Mouse (Mus musculus) midbrain, embryonic 10.5 days (tissue): Measurements from ENCODE around the gene Ptcd1. TPM values are rescaled to one million over a fixed set of nuclear protein-coding genes. Genes with fewer than 3 reads are reported as not detected.

Source experiments
- DNase-seq: peaks from one replicate; pipeline ENCODE4 v3.0.0-alpha.2; 2017; ENCODE audit warnings: low spot score
- H3K27ac ChIP-seq: fragments of 300-500 bp; sonication (generic); replicated peaks from 2 replicates; pipeline ENCODE4 v1.5.1; 2016; ENCODE audit warnings: mild to moderate bottlenecking
- H3K27me3 ChIP-seq: fragments of 300-500 bp; sonication (generic); 2 replicates; pipeline ENCODE4 v1.6.1; 2016; ENCODE audit warnings: low read depth, mild to moderate bottlenecking; ENCODE audit not compliant: poor library complexity, severe bottlenecking
- H3K36me3 ChIP-seq: fragments of 300-500 bp; sonication (generic); 2 replicates; pipeline ENCODE4 v1.6.1; 2016; ENCODE audit warnings: mild to moderate bottlenecking, moderate library complexity
- H3K4me1 ChIP-seq: fragments of 300-500 bp; sonication (generic); 2 replicates; pipeline ENCODE4 v1.6.1; 2016
- H3K4me3 ChIP-seq: fragments of 300-500 bp; sonication (generic); 2 replicates; pipeline ENCODE4 v1.5.1; 2016; ENCODE audit warnings: mild to moderate bottlenecking, moderate library complexity
- H3K9me3 ChIP-seq: fragments of 300-500 bp; sonication (generic); replicated peaks from 2 replicates; pipeline ENCODE4 v1.6.1; 2016; ENCODE audit warnings: mild to moderate bottlenecking
- WGBS: fragments of 180-500 bp; shearing (Covaris S2); methylation state at CpG from one replicate; pipeline ENCODE4 v1.1.7; 2016; 5-methylcytosine and 5-hydroxymethylcytosine counted together
- polyA plus RNA-seq: library from polyadenylated mRNA; unstranded; fragments of >200 nt; fragmentation: Nextera tagmentation; extraction: Ambion mirVana; gene quantifications from 2 replicates; pipeline ENCODE4 v1.2.1, GENCODE M21; 2016

Ptcd1 gene
- polyA plus RNA-seq, 1 experiment from 2014 or later, result 18.3 TPM

DNA sequence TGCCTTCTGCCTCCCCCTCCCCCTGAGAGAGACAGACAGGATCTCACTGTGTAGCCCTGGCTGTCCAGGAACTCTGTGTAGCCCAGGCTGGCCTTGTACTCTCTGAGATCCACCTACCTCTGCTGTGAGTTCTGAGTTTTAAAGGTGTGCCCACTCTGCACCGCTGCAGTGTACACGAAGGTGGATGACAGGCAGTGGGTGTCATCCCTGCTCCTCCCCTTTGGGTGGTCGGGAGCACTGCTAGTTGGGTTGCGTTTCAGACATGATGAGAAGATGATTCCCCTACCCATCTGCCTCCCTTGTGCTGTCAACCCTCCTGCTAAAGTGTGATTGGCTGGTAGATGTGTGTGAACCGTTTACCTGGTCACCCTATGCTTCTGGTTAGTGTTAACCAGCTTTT is 48.4 kb downstream of the Ptcd1 start:
- peaks cover 14% of the 10 kb centered on the region for H3K4me1 ChIP-seq
- H3K27me3 ChIP-seq, result peaks cover 27% of the 10 kb centered on the region
- H3K9me3 ChIP-seq, result peaks cover 7% of the 10 kb centered on the region; the same call in 1 of the 2 replicates
- no peak for DNase-seq
- no peak overlapping the region for H3K27ac ChIP-seq
- no peak overlapping the region for H3K4me3 ChIP-seq
- peaks cover 10% of the 10 kb centered on the region for H3K36me3 ChIP-seq
- 94% methylated on average over 5 of the region's 5 CpGs for WGBS

DNA sequence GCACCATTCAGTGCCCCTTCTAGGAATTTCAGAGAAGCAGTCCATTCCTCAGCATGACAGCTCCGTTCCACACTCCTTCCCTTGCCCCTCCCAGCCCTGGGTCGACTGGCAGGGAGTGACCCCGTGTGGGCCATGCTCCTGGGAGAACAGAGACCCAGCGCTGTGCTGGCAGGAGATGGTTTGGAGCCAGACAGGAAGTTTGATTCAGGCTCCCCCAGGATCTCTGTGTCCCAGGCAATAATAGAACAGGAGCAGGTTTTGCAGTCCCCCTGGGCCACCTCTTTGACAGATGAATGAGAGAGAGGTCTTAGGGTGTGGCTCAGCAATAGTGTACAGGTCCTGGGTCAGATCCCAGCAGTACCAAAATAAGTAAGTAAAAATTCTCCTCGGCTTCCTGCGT is 48.9 kb downstream of the Ptcd1 start:
- peaks cover 31% of the 10 kb centered on the region for H3K27me3 ChIP-seq
- peaks cover 7% of the 10 kb centered on the region; the same call in 1 of the 2 replicates for H3K9me3 ChIP-seq
- no peak for DNase-seq
- H3K27ac ChIP-seq, result no peak overlapping the region
- H3K4me1 ChIP-seq, result peaks cover 14% of the 10 kb centered on the region
- H3K4me3 ChIP-seq, result no peak overlapping the region
- peaks cover 5% of the 10 kb centered on the region for H3K36me3 ChIP-seq
- 72% methylated on average over 6 of the region's 6 CpGs for WGBS

DNA sequence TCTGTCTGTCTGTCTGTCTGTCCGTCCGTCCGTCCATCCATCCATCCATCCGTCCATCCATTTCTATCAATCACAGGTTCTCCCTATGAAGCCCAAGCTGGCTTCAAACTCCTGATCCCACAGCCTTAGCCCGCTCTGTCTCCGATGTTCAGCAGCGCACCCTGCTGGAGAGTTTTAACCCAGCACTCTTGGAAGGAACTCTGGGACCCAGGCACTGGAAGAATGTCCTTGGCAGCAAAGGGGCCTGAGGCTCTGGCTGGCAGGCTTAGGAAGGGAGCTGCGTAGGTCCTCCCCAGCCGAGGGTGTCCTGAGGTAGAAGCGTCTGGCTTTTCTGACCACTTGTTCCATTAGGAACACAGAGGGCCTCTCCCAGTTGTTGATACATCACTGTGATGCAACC is 50.0 kb downstream of the Ptcd1 start:
- Histone ChIP-seq H3K4me3 (no peak overlapping the region), H3K9me3 (peaks cover 7% of the 10 kb centered on the region; the same call in 1 of the 2 replicates), H3K27ac (no peak overlapping the region), H3K36me3 (no peaks in the 10 kb centered on the region), H3K4me1 (peaks cover 14% of the 10 kb centered on the region), H3K27me3 (peaks cover 32% of the 10 kb centered on the region)
- peak; percentile 48 for DNase-seq
- WGBS, result 41% methylated on average over 10 of the region's 10 CpGs

DNA sequence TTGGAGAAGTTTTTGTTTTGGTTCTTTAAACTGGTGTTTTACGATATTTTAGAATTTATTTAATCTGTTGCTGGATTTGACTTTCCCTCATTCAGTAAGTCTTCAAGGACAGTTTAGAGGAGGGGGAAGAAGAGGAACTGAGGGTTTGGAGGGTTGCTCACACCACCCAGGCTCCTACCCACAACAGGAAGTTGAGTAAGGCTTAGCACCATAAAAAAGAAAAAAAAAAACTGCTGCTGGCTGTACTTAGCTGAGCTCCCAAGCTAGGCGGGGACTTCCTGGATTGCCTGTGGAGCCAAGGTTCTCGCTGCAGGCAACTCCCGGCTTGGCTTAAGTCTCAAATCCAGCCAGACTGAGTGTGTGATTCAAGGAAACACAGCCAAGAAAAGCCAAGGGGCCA is 50.6 kb downstream of the Ptcd1 start:
- Histone ChIP-seq H3K27ac (no peak overlapping the region), H3K4me3 (no peak overlapping the region), H3K36me3 (peaks cover 1% of the 10 kb centered on the region; the same call in 1 of the 2 replicates), H3K4me1 (peaks cover 14% of the 10 kb centered on the region), H3K9me3 (peaks cover 7% of the 10 kb centered on the region; the same call in 1 of the 2 replicates), H3K27me3 (peaks cover 32% of the 10 kb centered on the region)
- WGBS, result 65% methylated on average over 4 of the region's 4 CpGs
- DNase-seq, result no peak

DNA sequence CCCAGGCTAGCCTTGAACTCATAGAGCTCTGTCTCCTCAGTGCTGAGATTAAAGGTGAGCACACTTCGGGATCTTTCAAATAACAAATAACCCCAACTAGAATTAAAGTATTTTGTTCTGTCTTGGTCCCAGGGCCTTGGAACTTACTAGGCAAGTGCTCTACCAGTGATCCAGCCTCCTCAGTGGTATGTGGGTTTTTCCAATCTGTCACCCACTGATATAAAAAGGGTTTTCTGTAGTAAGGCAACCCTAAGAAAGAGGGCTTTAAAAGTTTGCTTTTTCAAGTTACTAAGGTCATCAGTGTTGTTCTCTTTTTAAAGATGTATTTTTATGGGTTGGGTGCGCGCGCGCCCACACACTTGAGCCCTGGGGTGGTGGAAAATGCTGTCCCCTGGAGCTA is 51.2 kb downstream of the Ptcd1 start:
- H3K27ac ChIP-seq, result no peak overlapping the region
- peaks cover 7% of the 10 kb centered on the region for H3K36me3 ChIP-seq
- WGBS, result 98% methylated on average over 5 of the region's 5 CpGs
- no peak overlapping the region for H3K4me3 ChIP-seq
- H3K9me3 ChIP-seq, result peaks cover 7% of the 10 kb centered on the region; the same call in 1 of the 2 replicates
- peaks cover 14% of the 10 kb centered on the region for H3K4me1 ChIP-seq
- H3K27me3 ChIP-seq, result peaks cover 32% of the 10 kb centered on the region
- no peak for DNase-seq

DNA sequence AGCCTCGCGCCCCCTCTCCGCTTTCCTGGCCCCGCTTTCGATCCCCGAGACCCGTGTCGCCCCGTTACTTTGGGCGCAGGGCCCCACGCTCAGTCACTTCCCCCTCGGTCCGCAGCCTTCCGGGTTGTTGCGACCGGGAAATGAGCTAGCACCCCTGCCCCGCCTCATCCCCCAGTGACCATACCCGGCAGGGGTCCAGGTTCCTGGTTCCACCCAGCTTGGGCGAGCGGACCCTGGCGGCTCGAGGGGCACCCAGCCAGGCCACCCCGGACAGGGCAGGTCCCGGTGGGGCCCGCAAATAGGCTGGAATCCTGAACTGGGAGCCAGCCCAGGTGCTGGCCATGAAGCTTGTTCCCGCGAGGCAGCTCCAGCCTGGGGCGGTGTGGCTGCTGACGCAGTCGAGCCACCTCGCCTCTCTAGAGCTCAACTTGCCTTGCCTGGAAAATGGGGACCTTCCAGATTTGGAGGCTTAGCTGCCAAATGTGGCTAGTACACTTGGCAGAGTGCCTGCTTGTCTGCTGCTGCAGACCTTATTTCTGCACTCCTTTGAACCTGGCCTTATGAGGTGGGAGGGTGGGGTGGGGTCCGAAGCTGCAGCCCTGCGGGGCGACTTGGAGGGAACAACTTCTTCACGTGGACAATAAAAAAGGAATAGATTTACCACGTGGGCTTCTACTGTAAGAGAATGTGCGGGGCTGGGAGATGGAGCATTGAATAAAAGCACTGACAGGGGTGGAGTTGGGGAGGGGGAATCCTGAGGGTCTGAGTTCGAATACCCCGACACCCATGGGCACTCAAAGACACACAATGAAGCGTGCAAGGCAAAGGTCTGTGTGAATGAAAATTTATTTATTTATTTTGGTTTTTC is 52.1 kb downstream of the Ptcd1 start:
- peak overlapping the region; percentile 62 for H3K4me3 ChIP-seq
- DNase-seq, result peak; percentile 33
- 20% methylated on average over 40 of the region's 40 CpGs for whole genome bisulfite sequencing
- H3K27me3 ChIP-seq, result peaks cover 32% of the 10 kb centered on the region
- H3K9me3 ChIP-seq, result peaks cover 7% of the 10 kb centered on the region; the same call in 1 of the 2 replicates
- peak overlapping the region; percentile 65 for H3K27ac ChIP-seq
- H3K36me3 ChIP-seq, result peaks cover 16% of the 10 kb centered on the region
- H3K4me1 ChIP-seq, result peaks cover 14% of the 10 kb centered on the region

DNA sequence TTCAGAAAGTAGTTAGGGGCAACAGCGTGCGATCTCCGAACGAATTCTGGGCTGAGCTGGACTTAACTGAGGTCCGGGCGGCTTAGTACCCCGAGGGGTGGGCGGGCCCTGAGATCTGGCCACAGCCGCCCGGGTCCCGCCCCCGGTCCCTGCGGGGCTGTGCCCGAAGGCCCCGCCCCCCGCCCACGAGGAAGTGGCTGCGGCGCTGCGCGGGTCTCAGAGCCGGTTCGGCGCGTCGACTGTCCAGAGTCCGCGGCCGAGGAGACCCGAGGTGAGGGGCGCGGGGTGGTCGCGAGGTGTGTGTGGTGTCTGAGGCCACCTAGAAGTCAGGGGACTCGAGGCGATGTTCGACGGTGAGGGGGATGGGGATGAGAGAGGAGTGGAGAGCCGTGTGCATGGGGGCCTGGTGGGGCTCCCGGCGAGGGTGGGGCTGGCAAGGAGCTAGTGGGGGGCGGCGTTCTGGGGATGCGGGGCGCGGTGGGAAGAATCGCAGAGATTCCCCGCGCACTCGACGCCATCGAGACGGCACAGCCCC is 52.8 kb downstream of the Ptcd1 start, which contains the start of gene Arpc1b:
Gene Arpc1b, plus strand, starts transcription at position 145 of the 535 bp plus-strand sequence.
- peaks cover 32% of the 10 kb centered on the region for H3K27me3 ChIP-seq
- H3K9me3 ChIP-seq, result peaks cover 1% of the 10 kb centered on the region; the same call in 1 of the 2 replicates
- peak within 1 kb of the TSS; percentile 65 for H3K27ac ChIP-seq
- H3K4me1 ChIP-seq, result peaks cover 14% of the 10 kb centered on the region
- WGBS, result under 1% methylated on average over 52 of the region's 53 CpGs
- DNase-seq, result peak; percentile 56
- H3K36me3 ChIP-seq, result peaks cover 23% of the 10 kb centered on the region
- H3K4me3 ChIP-seq, result peak within 1 kb of the TSS; percentile 62

DNA sequence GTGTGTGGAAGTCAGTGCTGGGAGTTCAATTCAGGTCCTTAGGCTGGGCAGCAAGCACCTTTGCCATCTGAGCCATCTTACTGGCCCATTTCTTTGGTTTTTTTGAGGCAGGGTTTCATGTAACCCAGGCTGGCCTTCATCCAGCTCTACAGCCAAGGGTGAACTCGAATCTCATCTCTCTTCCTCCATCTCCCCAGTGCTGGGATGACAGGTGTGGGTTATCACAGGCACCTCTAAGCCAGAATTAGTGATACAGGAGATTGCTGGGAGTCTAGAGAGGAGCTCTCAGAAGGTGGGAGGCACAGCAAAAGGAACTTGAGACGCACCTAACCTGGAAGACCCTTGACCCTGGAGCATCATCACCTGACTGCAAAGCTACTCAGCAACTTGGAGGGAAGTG is 53.5 kb downstream of the Ptcd1 start:
- Histone ChIP-seq H3K27ac (no peak overlapping the region), H3K4me1 (peaks cover 14% of the 10 kb centered on the region), H3K27me3 (peaks cover 32% of the 10 kb centered on the region), H3K4me3 (peak overlapping the region; percentile 62), H3K36me3 (peaks cover 30% of the 10 kb centered on the region), H3K9me3 (no peaks in the 10 kb centered on the region)
- DNase-seq, result no peak
- 63% methylated on average over 2 of the region's 2 CpGs for WGBS

DNA sequence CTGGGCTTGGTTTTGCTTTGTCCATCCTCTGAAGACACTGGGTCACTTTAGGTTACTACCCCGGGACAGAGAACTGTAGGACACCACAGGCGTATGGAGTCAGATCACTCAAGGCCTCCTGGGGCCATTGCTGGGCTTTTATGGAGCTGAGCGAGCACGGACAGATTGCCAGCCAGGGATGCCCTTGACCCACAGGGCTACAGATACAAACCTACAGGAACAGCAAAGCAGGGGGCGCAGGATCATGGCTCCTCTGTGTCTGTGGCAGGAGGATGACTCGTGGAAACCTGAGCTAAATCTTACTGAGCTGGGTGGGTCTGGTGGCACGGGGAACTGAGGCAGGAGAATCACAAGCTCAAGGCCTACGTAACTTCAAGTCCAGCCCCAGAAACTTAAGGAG is 54.3 kb downstream of the Ptcd1 start:
- Histone ChIP-seq H3K4me1 (peaks cover 14% of the 10 kb centered on the region), H3K27ac (no peak overlapping the region), H3K4me3 (no peak overlapping the region), H3K27me3 (peaks cover 32% of the 10 kb centered on the region), H3K9me3 (no peaks in the 10 kb centered on the region), H3K36me3 (peaks cover 39% of the 10 kb centered on the region)
- no peak for DNase-seq
- WGBS, result 84% methylated on average over 8 of the region's 8 CpGs

DNA sequence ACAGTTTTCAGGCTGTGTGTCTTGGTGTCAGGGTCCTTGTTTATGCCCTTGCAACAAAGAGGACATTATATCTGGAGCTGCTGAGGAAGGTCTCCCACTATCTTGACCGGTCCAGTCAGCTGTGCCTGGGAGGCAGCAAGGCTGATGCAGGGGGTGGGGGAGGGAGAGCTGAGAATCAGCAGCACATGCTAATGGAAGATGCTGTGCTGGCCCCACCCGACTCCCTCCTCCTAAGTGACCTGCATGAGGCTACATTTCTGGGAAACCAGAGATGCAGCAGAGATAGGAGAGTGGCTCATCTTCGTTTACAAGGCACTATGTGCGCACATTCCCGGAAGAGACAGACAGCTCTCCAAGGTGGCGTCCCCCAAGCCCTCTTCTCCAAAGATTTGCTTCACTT is 56.5 kb downstream of the Ptcd1 start:
- no peak overlapping the region for H3K27ac ChIP-seq
- no peak for DNase-seq
- 88% methylated on average over 6 of the region's 6 CpGs for WGBS
- peaks cover 14% of the 10 kb centered on the region for H3K4me1 ChIP-seq
- no peak overlapping the region for H3K4me3 ChIP-seq
- H3K27me3 ChIP-seq, result peaks cover 25% of the 10 kb centered on the region
- no peaks in the 10 kb centered on the region for H3K9me3 ChIP-seq
- H3K36me3 ChIP-seq, result peaks cover 60% of the 10 kb centered on the region

DNA sequence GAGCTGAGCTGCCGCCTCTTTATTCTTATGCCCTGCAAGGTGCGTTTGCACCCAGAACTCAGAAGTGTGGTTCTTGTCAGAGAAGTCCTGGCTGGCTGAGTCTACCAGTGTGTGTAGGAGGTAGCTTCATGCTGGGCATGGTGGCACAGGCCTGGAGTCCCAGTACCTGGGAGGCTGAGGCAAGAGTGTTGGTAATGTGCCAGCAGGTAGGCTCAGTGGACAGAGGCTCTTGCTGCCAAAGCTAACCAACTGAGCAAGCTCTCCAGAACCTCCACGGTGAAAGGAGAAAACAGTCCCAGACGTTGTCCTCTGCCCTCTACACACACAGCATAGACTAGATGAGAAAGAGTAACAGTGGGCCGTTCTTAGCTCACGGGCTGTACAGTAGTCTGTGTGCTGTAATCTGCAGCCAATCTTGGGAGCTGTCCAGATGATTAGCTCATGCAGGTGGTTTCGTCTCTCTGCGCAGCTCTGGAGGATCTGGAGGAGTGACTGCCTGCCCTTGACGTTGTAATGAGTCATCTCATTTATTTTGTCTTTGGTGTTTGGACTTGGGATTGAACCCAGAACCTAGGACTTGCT is 61.1 kb downstream of the Ptcd1 start:
- Histone ChIP-seq H3K27me3 (no peaks in the 10 kb centered on the region), H3K9me3 (no peaks in the 10 kb centered on the region), H3K4me3 (no peak overlapping the region), H3K4me1 (no peaks in the 10 kb centered on the region), H3K27ac (no peak overlapping the region), H3K36me3 (peaks cover 100% of the 10 kb centered on the region)
- no peak for DNase-seq
- WGBS, result 96% methylated on average over 9 of the region's 9 CpGs

DNA sequence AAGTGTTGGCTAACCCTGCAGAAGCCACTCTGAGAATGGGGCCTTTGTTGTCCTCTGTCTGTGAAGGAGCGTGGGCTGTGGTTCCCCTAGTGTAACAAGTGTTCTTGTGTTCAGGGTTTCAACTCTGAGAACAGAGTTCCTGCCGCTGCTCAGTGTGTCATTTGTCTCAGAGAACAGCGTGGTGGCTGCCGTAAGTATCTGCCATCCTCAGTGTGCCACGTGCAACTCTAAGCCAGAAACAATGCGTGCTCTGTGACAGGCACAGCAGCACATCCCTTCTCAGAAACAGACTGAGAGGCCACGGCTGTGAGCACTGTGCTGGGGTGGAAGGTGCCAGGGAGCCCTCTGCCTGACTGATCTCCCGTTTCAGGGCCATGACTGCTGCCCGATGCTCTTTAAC is 62.6 kb downstream of the Ptcd1 start:
- no peak for DNase-seq
- 91% methylated on average over 9 of the region's 9 CpGs for WGBS
- no peak overlapping the region for H3K4me3 ChIP-seq
- no peaks in the 10 kb centered on the region for H3K9me3 ChIP-seq
- H3K36me3 ChIP-seq, result peaks cover 100% of the 10 kb centered on the region
- no peaks in the 10 kb centered on the region for H3K27me3 ChIP-seq
- no peaks in the 10 kb centered on the region for H3K4me1 ChIP-seq
- no peak overlapping the region for H3K27ac ChIP-seq

DNA sequence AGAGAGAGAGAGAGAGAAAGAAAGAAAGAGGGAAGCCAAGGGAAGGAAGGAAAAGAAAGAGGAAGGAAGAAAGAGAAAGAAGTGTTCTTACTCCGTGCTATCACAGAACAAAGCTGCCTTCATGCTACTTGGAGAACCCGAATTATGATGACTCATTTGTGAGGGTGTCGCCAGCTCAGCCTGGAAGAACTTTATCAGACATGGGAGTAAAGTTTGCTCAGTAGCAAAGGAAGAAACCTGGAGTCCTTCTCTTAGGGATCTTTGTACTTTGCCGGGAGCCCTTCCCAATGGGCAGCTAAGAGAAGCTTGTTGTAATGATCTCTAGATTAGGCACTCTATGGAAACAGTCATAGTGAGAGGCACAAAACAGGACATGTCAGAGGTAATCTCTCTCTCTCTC is 64.2 kb downstream of the Ptcd1 start:
- Histone ChIP-seq H3K4me3 (no peak overlapping the region), H3K36me3 (peaks cover 100% of the 10 kb centered on the region), H3K4me1 (no peaks in the 10 kb centered on the region), H3K27me3 (no peaks in the 10 kb centered on the region), H3K9me3 (no peaks in the 10 kb centered on the region), H3K27ac (no peak overlapping the region)
- 89% methylated on average over 4 of the region's 4 CpGs for WGBS
- DNase-seq, result no peak
